In the genomic region with DNA sequence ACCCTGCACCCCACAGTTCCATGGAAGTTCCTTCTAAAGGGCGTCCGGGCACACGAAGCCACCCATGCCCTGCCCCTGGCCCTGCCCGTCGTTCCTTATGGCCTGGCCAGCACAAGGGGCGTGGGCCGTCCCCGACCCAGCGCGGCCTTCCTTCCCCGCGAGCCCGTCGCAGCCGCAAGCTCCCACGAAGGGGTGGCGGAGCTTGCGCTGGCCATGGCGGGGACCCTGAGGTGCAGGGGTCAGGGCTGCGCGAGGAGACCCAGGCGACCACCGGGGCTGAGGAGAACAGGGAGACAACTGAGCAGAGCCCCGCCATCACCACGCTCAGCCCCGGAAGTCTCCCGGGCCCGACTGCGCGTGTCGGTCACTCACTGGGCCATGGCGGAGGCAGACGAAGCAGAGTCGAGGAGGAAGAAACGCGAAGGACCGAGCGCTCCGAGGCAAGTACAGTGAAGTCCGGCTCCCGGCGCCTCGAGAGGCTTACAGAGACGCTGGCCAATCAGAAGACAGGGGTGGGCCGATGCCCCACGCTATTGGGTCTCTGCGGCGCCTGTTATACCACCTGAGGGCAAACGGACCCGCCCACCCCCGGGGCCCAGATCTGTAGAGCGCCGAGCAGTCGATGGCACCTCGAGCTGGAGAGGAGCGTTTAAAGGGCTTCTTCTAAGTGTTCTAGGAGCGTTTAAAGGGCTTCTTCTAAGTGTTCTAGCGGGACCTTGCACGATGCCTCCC, we compare ENCODE assay signal across 8 mouse cellular contexts. TPM values are rescaled to one million over a fixed set of nuclear protein-coding genes. Genes with fewer than 3 reads are reported as not detected.
DNase-seq lines count a peak whose midpoint lies in the region; ATAC-seq lines count a peak whose summit lies in the region.

A gene (minus strand): TSS at position 557 of the 732 bp plus-strand sequence.

- no peaks in the 10 kb centered on the region for H3K9me3 ChIP-seq in hindbrain, embryonic 15.5 days

- no peaks in the 10 kb centered on the region for H3K27me3 ChIP-seq in hindbrain, embryonic 15.5 days

- H3K27ac ChIP-seq in hindbrain, embryonic 15.5 days (replicated peaks), result peak within 1 kb of the TSS; percentile 75

- peaks cover 11% of the 10 kb centered on the region; the same call in 1 of the 2 replicates for H3K36me3 ChIP-seq in hindbrain, embryonic 15.5 days

- DNase-seq in R1 (ENCODE audit: low read depth, low spot score), result peak; percentile 98
- DNase-seq in cerebellum, postnatal 25 days, result peak; percentile 97 to 98
- peak; percentile 94 to 98 for DNase-seq in frontal cortex, postnatal 36 days (ENCODE audit: low spot score in 2 of 2)
- peak; percentile 94 for DNase-seq in left cerebral cortex, adult 11 months (ENCODE audit: low spot score)
- peak; percentile 98 for DNase-seq in lung, postnatal 4 days
- peak; percentile 89 for DNase-seq in retina, postnatal 7 days (ENCODE audit: low read depth, low spot score)
- DNase-seq in urinary bladder, adult 2 months (ENCODE audit: low spot score), result peak; percentile 94

- under 1% methylated on average over 59 of the region's 59 CpGs for WGBS in hindbrain, embryonic 15.5 days

- peak within 1 kb of the TSS; percentile 93 for H3K4me2 ChIP-seq in hindbrain, embryonic 15.5 days

- peak within 1 kb of the TSS; percentile 89 for H3K4me3 ChIP-seq in hindbrain, embryonic 15.5 days

- peaks cover 21% of the 10 kb centered on the region for H3K4me1 ChIP-seq in hindbrain, embryonic 15.5 days (replicated peaks)

- ATAC-seq in hindbrain, embryonic 15.5 days (ENCODE audit: low FRiP score, low read depth), result peak; percentile 99

- peak within 1 kb of the TSS; percentile 75 for H3K9ac ChIP-seq in hindbrain, embryonic 15.5 days

RNA-seq across cellular contexts. Expression of the gene that starts here (rescaled TPM):
- polyA plus RNA-seq in hindbrain, embryonic 15.5 days (2015; fragmentation: Nextera tagmentation; extraction: Ambion mirVana), result 114 and 119 TPM in 2 replicates
- polyA plus RNA-seq in urinary bladder, adult 2 months (2012; rRNA removed), result 114 and 117 TPM in 2 replicates

Comparison
In these comparisons a context has a peak if more than half of its experiments do, and no peak if none do; other contexts are left out.
1. Peak in every context shown above with its lines: DNase-seq, ATAC-seq, H3K4me3 ChIP-seq and H3K27ac ChIP-seq.